Mouse (Mus musculus) mouse trophoblast stem cell (cell line): ENCODE measurements around the gene Irf2.
"Not testable (repeated sequence)": the region's sequence is repeated elsewhere in the genome, so short reads cannot be mapped to it uniquely, and the experiment has no call there.

Experiments
- in situ Hi-C, 2 experiments: fragments of 300-500 bp; cut with MseI, MboI; formaldehyde crosslinking; loops; 2 replicates in 1 of 2; 3 replicates in 1 of 2; pipeline ENCODE4 v1.15.1; 2025

Irf2 gene

GRCm38 (mm10) chr8:46722536-46722935, 17.0 kb upstream of the Irf2 start:
- in situ Hi-C loops: no loop called here

DNA sequence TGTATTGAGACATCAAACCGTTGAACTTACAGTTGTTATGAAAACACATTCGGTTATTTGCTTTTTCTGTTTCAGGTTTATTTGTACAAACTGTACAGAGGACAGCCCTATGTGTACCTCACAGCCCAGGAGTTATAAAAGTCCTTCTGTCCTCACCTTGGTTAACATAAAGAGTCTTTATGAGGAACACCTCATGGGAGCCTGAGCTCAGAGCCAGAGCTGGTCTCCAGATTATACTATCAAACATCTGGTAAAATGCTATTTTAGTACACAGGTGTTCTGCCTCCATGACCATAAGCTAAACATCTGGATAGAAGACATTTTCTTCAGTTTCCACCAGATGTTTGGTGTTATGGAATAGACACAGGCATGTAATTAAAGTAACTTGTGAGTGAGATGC, 13.1 kb upstream of the Irf2 start:
- in situ Hi-C loops: no loop called here

DNA sequence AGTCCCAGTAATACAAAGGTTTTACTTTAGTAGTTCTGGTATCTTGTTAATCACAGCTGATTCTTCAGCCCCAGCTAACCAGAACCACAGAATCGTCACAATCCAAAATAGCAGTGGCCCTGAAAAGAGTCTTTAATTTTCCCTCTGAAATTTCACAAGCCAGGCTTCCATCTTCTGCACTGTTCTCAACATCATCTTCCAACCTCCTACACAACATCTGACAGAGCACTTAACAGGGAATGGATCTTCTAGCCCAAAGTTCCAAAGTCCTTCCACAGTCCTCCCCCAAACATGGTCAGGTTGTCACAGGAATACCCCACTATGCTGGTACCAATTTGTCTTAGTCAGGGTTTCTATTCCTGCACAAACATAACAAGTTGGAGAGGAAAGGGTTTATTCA, 9.9 kb upstream of the Irf2 start:
- in situ Hi-C loops: not testable (repeated sequence)

DNA sequence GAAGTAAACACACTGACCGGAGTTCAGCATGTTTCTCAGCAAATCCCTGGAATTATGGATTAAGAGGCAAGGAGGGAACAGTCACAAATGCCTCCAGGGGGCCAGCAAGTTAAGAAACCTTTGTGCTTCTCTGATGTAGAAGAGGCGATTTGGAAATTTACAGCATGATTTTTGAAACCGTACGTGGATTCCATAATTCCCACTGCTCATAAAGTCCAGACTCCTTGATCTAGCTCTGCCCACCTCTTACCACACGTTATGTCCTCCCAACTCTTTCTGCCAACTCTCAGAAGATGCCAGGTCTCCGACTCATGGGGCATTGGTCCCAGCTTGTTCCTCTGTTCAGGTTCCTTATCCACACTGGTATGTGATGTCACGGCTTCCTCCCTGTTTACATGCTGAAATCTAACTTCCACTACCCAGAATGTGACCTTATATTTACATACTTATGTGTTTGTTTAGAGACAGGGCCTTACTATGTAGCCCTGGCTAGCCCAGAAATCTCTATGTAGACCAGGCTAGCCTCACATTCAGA, 7.1 kb upstream of the Irf2 start:
- in situ Hi-C loops: no loop called here

DNA sequence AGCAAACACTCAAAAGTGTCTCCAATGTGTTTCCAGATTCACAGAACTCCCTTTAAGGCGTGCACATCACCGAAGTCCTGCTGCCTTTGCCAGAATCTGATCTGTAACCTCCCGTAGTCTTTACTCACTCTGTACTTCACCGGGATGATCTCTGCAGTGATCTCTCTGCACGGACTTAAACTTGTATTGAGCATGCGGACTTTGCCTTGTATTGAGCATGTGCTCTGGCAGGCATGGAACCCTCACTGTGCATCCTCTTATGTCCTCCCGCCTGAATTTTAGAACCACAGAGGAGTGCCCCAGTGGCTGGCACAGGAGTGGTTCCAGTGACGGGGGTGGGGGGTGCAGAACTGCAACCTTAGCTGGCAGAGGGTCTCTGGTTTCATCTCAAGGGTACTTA, 5.9 kb upstream of the Irf2 start:
- in situ Hi-C loops: no loop called here

GRCm38 (mm10) chr8:46735505-46735904, 4.0 kb upstream of the Irf2 start:
- in situ Hi-C loops: no loop called here

- in situ Hi-C loops: no loop called here
These were observed 3.3 kb upstream of the Irf2 start for GRCm38 (mm10) chr8:46736260-46736659.

DNA sequence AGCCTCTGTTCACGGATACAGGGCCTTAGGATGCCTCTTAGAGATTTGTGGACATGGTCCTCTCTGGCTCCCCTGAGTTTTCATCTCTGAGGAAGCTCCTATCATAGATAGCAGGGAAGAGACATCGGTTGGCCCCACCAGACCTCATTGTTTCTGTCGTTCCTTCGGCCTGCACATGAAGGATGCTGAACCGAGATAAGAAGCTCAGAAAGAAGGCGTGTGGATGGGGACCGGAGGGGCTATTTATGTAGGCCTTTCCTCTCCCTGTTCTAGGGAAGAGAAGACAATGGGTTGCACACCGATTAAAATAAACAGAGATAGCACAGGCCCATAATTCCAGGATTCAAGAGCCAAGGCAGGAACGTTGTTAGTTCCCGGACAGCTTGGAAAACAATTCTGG, 2.1 kb upstream of the Irf2 start:
- in situ Hi-C loops: no loop called here

DNA sequence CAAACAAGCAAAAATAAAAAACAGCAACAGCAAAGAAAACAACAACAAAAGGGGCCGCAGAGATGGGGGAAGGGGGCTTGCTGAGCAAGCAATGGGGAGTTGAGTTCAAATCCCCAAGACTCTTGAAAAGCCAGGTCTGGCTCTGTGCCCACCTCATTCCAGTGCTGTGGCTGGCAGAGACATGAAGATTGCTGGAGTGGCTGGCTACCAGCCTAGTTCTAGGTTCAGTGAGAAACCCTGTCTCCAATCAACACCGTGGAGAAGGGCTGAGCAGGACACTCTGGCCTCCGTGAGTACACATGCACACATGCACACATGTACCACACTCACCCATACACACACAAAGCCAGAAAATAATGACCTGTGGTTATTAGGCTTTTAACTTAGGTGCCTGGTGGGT, 1.6 kb upstream of the Irf2 start:
- in situ Hi-C loops: no loop called here

DNA sequence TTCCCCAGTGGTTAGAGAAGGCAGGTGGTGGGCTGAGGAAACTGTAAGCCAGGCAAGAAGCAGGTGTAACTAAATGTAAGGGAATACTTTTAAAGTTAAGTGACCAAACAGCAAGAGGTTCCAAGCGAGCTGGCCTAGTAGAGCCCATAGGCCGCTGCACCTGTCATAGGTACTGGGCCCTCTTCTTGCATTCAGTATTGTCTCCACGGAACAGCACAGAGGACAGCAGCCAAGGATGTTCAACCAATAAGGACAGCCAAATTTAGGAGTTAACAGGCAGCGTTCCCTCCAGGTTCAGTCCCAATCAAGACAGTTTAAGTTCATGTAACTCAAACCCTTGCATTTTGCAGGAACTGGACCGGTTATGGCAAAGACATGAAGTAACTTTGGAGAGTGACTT, 931 bp upstream of the Irf2 start:
- in situ Hi-C loops: no loop called here

- in situ Hi-C loops: no loop called here
These were observed 502 bp downstream of the Irf2 start for GRCm38 (mm10) chr8:46739956-46740512.

GRCm38 (mm10) chr8:46740513-46741280, 1.2 kb downstream of the Irf2 start:
- in situ Hi-C loops: no loop called here

GRCm38 (mm10) chr8:46741281-46741791, 1.8 kb downstream of the Irf2 start:
- in situ Hi-C loops: no loop called here

- in situ Hi-C loops: no loop called here
These were observed 2.6 kb downstream of the Irf2 start for GRCm38 (mm10) chr8:46741991-46742690.

DNA sequence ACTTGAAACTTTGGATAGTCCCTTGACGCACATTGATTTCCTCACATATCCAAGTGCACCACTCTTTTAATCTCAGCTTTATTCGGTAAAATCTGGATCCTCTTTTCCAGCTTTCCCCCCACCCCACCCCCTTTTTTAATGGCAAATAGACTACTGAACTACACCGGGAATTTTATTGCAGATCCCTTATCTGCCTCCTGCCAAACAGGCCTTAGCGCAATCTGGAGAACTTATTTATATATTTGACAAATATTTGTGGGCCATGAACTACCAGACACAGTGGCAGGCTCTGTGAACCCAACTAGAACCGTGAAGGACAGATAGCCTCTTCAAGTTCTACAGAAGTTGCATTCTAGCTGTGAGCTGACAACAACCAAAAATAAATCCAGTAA, 3.2 kb downstream of the Irf2 start:
- in situ Hi-C loops: no loop called here

GRCm38 (mm10) chr8:46745464-46745863, 5.9 kb downstream of the Irf2 start:
- in situ Hi-C loops: no loop called here

- in situ Hi-C loops: no loop called here
These were observed 7.9 kb downstream of the Irf2 start for GRCm38 (mm10) chr8:46747311-46747980.

DNA sequence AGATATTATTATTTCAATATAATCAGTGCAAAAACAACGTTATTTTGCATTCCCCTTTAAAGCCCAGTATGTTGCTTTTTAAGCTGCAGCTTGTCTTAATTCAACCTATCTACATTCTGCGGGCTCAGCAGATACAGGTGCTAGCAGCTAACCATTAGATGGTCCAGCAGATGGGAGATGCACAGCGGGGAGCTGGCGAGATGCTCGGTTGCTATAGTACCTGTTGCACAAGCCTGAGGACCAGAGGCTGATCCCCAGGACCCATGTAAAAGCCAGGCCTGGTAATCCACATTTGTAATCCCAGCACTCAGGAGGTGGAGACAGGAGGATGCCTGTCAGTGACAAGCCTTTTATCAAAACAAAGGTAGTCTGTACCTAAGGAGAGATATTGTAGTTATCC, 10.5 kb downstream of the Irf2 start:
- in situ Hi-C loops: no loop called here

DNA sequence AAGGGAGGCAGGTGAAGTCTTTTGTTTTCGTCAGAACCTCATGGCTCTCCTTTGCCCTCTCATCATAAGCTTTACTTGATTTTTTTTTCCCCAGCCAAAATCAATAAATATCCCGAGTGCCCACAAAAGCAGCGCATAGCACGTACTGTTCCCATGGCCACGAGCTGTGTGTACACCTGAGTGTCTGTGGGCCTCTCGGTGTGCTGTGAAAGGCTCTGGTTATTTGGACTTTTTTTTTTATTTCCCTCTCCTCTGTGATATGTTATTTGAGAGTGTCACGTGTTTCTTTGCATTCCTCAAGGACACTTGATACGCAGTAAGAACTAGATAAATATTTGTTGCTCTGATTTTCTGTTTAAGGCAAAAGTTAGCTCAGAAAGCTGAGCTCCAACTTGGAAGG, 11.0 kb downstream of the Irf2 start:
- in situ Hi-C loops: no loop called here

- in situ Hi-C loops: no loop called here
These were observed 11.6 kb downstream of the Irf2 start for GRCm38 (mm10) chr8:46751151-46751550.

- in situ Hi-C loops: no loop called here
These were observed 13.5 kb downstream of the Irf2 start for GRCm38 (mm10) chr8:46752986-46753385.

DNA sequence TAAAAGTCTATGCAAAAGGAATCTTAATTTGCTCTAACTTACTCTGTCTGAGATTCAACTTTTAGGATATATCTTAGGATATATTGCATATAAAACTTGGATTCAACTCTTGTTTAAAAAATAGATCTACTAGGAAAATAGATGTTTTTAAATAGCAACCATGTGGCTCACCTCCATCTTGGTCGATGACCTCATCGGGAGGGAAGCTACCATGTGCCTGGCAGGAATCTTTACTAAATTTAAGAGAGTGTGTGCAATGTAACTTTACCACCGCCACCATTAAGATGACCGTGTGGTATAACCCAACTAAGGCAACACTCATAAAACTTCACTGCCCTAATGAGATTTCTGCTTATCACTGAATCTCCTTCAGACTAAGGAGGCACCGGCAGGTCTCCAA, 14.8 kb downstream of the Irf2 start:
- in situ Hi-C loops: no loop called here
